Mouse (Mus musculus) thymus, postnatal 4 days (tissue): Measurements from ENCODE around the gene Sgtb.

ENCODE experiments used
- DNase-seq: peaks from one replicate; pipeline ENCODE4 v3.0.0; 2021

Gene Sgtb

DNA sequence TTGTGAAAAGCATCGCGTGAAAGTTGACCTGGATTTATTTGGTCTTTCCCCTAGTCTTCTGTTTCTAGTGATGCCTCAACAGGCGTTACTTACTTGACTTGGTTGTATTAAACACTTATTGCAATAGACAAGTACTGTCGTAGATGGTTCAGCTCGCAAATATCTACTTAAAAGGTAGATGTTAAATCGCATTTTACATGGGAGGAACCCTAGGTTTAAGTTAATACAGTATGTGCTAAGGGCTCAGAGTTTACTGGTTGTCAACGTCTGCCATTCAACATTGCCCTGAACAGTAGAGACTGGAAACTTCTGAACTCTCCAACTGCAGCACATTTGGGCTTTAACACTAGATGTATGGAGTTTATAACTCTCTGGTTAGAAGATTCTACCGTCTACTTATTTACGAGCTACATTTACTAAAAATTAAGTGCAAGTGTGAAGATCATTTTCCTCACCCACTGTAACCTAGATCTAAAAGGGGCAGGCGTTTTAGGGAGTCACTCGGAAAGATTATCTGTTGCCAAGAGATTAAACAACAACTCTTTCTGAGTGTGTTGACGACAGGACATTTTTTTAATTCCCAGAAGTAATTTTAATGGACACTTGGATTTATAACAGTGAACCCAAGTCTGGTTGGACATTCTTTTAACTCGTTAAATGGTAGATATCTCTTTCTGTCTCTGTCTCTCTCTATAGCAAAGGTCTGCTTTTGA, 69.8 kb downstream of the Sgtb start:
- no peak for DNase-seq

DNA sequence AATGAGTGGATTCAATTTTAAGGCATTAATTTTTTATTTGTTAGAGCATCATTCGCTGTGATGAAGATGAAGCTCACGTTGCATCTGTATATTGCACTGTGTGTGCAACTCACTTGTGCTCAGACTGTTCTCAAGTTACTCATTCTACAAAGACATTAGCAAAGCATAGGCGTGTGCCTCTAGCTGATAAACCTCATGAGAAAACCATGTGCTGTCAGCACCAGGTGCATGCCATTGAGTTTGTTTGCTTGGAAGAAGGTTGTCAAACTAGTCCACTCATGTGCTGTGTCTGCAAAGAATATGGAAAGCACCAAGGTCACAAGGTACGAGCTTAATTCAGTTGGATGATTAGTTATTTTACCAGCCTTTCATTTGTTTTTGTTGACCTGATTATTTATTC, 77.8 kb downstream of the Sgtb start:
- no peak for DNase-seq
